Comparison of ENCODE assay signal across 25 mouse cellular contexts in the genomic region with DNA sequence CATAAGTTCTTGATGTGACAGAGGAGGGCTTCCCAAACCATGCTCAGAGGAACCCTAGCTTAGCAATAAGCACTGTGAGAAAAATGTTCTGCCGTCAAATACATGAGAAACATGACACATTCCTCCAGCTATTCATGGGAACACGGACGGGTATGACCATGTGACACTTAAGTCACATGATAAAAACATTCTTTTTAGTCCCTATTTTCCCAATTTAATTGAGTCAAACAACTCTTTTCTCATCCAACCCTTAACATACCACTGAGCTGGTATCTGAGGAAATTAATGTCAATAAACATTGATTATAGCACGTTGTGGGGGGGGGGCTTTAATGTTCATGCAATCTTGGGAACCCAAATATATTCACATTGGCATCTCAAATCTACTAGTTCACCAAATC. TPM values are rescaled to one million over a fixed set of nuclear protein-coding genes. Genes with fewer than 3 reads are reported as not detected.
A peak's percentile ranks its signal among the peaks of the same experiment; 100 is the strongest.
DNase-seq lines count a peak whose midpoint lies in the region; ATAC-seq and TF ChIP-seq lines count a peak whose summit lies in the region.
"Had no signal": no experiment of that assay in that cellular context is flagged by ENCODE, and none has a peak within 500 bp of the region (broad histone marks: within the 10 kb centered on the region; RNA-seq: fewer than 3 reads in every experiment).

No protein-coding gene starts in this region.

- H3K4me3 ChIP-seq in heart, embryonic 13.5 days, result no peak overlapping the region
- no peak overlapping the region for H3K4me3 ChIP-seq in lung, embryonic 14.5 days (ENCODE audit: low read depth, low read length)
- no peak overlapping the region for H3K4me3 ChIP-seq in lung, postnatal 0 days (ENCODE audit: low read depth, low read length)
- no peak overlapping the region for H3K4me3 ChIP-seq in stomach, embryonic 16.5 days (replicated peaks; ENCODE audit: low read length)
- H3K4me3 ChIP-seq: forebrain, embryonic 13.5 days; hindbrain, embryonic 13.5 days; liver, embryonic 12.5 days; megakaryocyte, embryonic 14.5 days; midbrain, embryonic 13.5 days had no signal

- H3K4me1 ChIP-seq in heart, embryonic 13.5 days, result peaks cover 72% of the 10 kb centered on the region
- H3K4me1 ChIP-seq in lung, embryonic 14.5 days (ENCODE audit: insufficient read depth), result peaks cover 31% of the 10 kb centered on the region
- peaks cover 30% of the 10 kb centered on the region for H3K4me1 ChIP-seq in lung, postnatal 0 days (ENCODE audit: insufficient read depth, low read depth, low read length)
- peaks cover 47% of the 10 kb centered on the region for H3K4me1 ChIP-seq in stomach, embryonic 16.5 days (ENCODE audit: control insufficient read depth, insufficient read depth, low read length)

- TF ChIP-seq EP300 in lung, postnatal 0 days (IDR thresholded peaks at IDR 0.05), result no peak

- H3K27ac ChIP-seq in heart, embryonic 13.5 days (replicated peaks), result peak overlapping the region; percentile 95
- H3K27ac ChIP-seq in lung, embryonic 14.5 days (ENCODE audit: low read depth), result 0 out of 2 replicates have a peak overlapping the region, but pooled peaks have one; percentile 73
- H3K27ac ChIP-seq in lung, postnatal 0 days (ENCODE audit: low read length), result no peak overlapping the region
- H3K27ac ChIP-seq in stomach, embryonic 16.5 days (ENCODE audit: low read length), result peak overlapping the region; percentile 75; the same call in 1 of the 2 replicates
- H3K27ac ChIP-seq: hindbrain, embryonic 13.5 days; liver, embryonic 12.5 days; midbrain, embryonic 13.5 days had no signal

- peaks cover 4% of the 10 kb centered on the region for H3K27me3 ChIP-seq in heart, embryonic 13.5 days (replicated peaks)
- H3K27me3 ChIP-seq in lung, embryonic 14.5 days (ENCODE audit: insufficient read depth, low read length), result no peaks in the 10 kb centered on the region
- H3K27me3 ChIP-seq in lung, postnatal 0 days (replicated peaks; ENCODE audit: insufficient read depth, low read length), result no peaks in the 10 kb centered on the region
- H3K27me3 ChIP-seq in stomach, embryonic 16.5 days (ENCODE audit: control insufficient read depth, insufficient read depth, low read length), result no peaks in the 10 kb centered on the region
- H3K27me3 ChIP-seq: CH12.LX had no signal

- H3K36me3 ChIP-seq in heart, embryonic 13.5 days, result no peaks in the 10 kb centered on the region
- H3K36me3 ChIP-seq in lung, embryonic 14.5 days (ENCODE audit: insufficient read depth), result no peaks in the 10 kb centered on the region
- H3K36me3 ChIP-seq in lung, postnatal 0 days (ENCODE audit: insufficient read depth, low read length), result no peaks in the 10 kb centered on the region
- no peaks in the 10 kb centered on the region for H3K36me3 ChIP-seq in stomach, embryonic 16.5 days (ENCODE audit: control insufficient read depth, insufficient read depth, low read length)
- H3K36me3 ChIP-seq: hindbrain, embryonic 13.5 days; liver, embryonic 12.5 days; midbrain, embryonic 13.5 days had no signal

- DNase-seq in cerebellum, adult 9-10 months, result peak; percentile 15
- DNase-seq in cerebellum, postnatal 4 days (ENCODE audit: low spot score in 2 of 2), result no peak
- DNase-seq in heart, adult 18-20 months, result no peak
- DNase-seq in lung, embryonic 14.5 days, result no peak
- no peak for DNase-seq in lung, postnatal 0 days (ENCODE audit: low spot score)
- no peak for DNase-seq in spleen, postnatal 4 days (ENCODE audit: low spot score in 2 of 2)
- DNase-seq: cerebellum, postnatal 25 days; gastrocnemius, postnatal 14 days; kidney, adult 8-10 months; kidney, postnatal 10 days; layer of hippocampus, postnatal 36 days; left cerebral cortex, postnatal 4 days; thymus, adult 18-20 months; thymus, postnatal 25 days had no signal

- WGBS in heart, embryonic 13.5 days, result 46% methylated on average over 4 of the region's 4 CpGs
- 40% methylated on average over 4 of the region's 4 CpGs for WGBS in lung, embryonic 14.5 days
- WGBS in lung, postnatal 0 days, result 45% methylated on average over 4 of the region's 4 CpGs
- WGBS in stomach, embryonic 16.5 days, result 49% methylated on average over 4 of the region's 4 CpGs

- no peaks in the 10 kb centered on the region for H3K9me3 ChIP-seq in heart, embryonic 13.5 days
- H3K9me3 ChIP-seq in lung, embryonic 14.5 days (ENCODE audit: low read depth, low read length), result no peaks in the 10 kb centered on the region
- H3K9me3 ChIP-seq in lung, postnatal 0 days (ENCODE audit: low read length), result no peaks in the 10 kb centered on the region
- H3K9me3 ChIP-seq in stomach, embryonic 16.5 days (replicated peaks; ENCODE audit: control insufficient read depth, low read length), result no peaks in the 10 kb centered on the region
- H3K9me3 ChIP-seq: forebrain, embryonic 13.5 days; hindbrain, embryonic 13.5 days; liver, embryonic 12.5 days; megakaryocyte, embryonic 14.5 days; midbrain, embryonic 13.5 days had no signal

- H3K9ac ChIP-seq in heart, embryonic 13.5 days, result no peak overlapping the region
- no peak overlapping the region for H3K9ac ChIP-seq in lung, embryonic 14.5 days
- H3K9ac ChIP-seq in lung, postnatal 0 days (replicated peaks; ENCODE audit: low read depth), result no peak overlapping the region
- H3K9ac ChIP-seq in stomach, embryonic 16.5 days (ENCODE audit: low read length), result no peak overlapping the region
- H3K9ac ChIP-seq: forebrain, embryonic 13.5 days; hindbrain, embryonic 13.5 days; liver, embryonic 12.5 days; midbrain, embryonic 13.5 days had no signal

- no peak overlapping the region for H3K4me2 ChIP-seq in heart, embryonic 13.5 days
- H3K4me2 ChIP-seq in lung, embryonic 14.5 days, result no peak overlapping the region
- no peak overlapping the region for H3K4me2 ChIP-seq in lung, postnatal 0 days (replicated peaks; ENCODE audit: low read depth, low read length)
- no peak overlapping the region for H3K4me2 ChIP-seq in stomach, embryonic 16.5 days (ENCODE audit: low read depth, low read length)
- H3K4me2 ChIP-seq: forebrain, embryonic 13.5 days; hindbrain, embryonic 13.5 days; liver, embryonic 12.5 days; midbrain, embryonic 13.5 days had no signal

- no peak for ATAC-seq in heart, embryonic 13.5 days (ENCODE audit: extremely low read depth, insufficient number of reproducible peaks, low FRiP score, low TSS enrichment)
- no peak for ATAC-seq in lung, embryonic 14.5 days (ENCODE audit: insufficient read depth)
- ATAC-seq in lung, postnatal 0 days, result no peak
- no peak for ATAC-seq in stomach, embryonic 16.5 days (ENCODE audit: insufficient read depth, low FRiP score)
- ATAC-seq: activated CD4-positive, CD25-positive, alpha-beta regulatory T cell, adult 4 months; forebrain, embryonic 13.5 days had no signal

- TF ChIP-seq CTCF in lung, embryonic 14.5 days (IDR thresholded peaks at IDR 0.05; ENCODE audit: low read depth), result no peak
- no peak for TF ChIP-seq CTCF in lung, postnatal 0 days (IDR thresholded peaks at IDR 0.05)

RNA-seq across cellular contexts. Expression of gene Kcnk3, which starts 27.8 kb away (rescaled TPM):
- 28.9 and 29.1 TPM in 2 replicates for polyA plus RNA-seq in heart, embryonic 13.5 days (2015; fragmentation: Nextera tagmentation; extraction: Ambion mirVana)
- total RNA-seq in heart, adult 18-20 months (2021), result 100 to 1,000 TPM; 237 to 244 TPM
- polyA plus RNA-seq in lung, embryonic 14.5 days (2014; fragmentation: Nextera tagmentation; extraction: Ambion mirVana), result 29.9 and 30.3 TPM in 2 replicates
- 28.6 and 35.7 TPM in 2 replicates for polyA plus RNA-seq in lung, postnatal 0 days (2015; fragmentation: Nextera tagmentation; extraction: Ambion mirVana)
- polyA plus RNA-seq in stomach, embryonic 16.5 days (2015; fragmentation: Nextera tagmentation; extraction: Ambion mirVana), result 6.6 and 7.0 TPM in 2 replicates
- total RNA-seq: CH12.LX; granulocyte monocyte progenitor cell, adult 5-6 weeks had no signal
- polyA plus RNA-seq: activated CD4-positive, CD25-positive, alpha-beta regulatory T cell, adult 4 months; C2C12 had no signal

RNA-seq across cellular contexts. Expression of gene Slc35f6, which starts 31.9 kb away (rescaled TPM):
- polyA plus RNA-seq in heart, embryonic 13.5 days (2015; fragmentation: Nextera tagmentation; extraction: Ambion mirVana), result 21.9 and 22.6 TPM in 2 replicates
- total RNA-seq in heart, adult 18-20 months (2021), result 10 to 100 TPM; 44.7 to 51.8 TPM
- polyA plus RNA-seq in lung, embryonic 14.5 days (2014; fragmentation: Nextera tagmentation; extraction: Ambion mirVana), result 27.6 and 29.5 TPM in 2 replicates
- 30.1 and 34.5 TPM in 2 replicates for polyA plus RNA-seq in lung, postnatal 0 days (2015; fragmentation: Nextera tagmentation; extraction: Ambion mirVana)
- 34.0 and 35.2 TPM in 2 replicates for polyA plus RNA-seq in stomach, embryonic 16.5 days (2015; fragmentation: Nextera tagmentation; extraction: Ambion mirVana)

RNA-seq across cellular contexts. Expression of gene Cenpa, which starts 50.8 kb away (rescaled TPM):
- polyA plus RNA-seq in heart, embryonic 13.5 days (2015; fragmentation: Nextera tagmentation; extraction: Ambion mirVana), result 259 TPM in 2 replicates
- 10 to 100 TPM; 58.6 to 66.5 TPM for total RNA-seq in heart, adult 18-20 months (2021)
- 416 and 454 TPM in 2 replicates for polyA plus RNA-seq in lung, embryonic 14.5 days (2014; fragmentation: Nextera tagmentation; extraction: Ambion mirVana)
- 24.4 and 25.5 TPM in 2 replicates for polyA plus RNA-seq in lung, postnatal 0 days (2015; fragmentation: Nextera tagmentation; extraction: Ambion mirVana)
- 161 and 175 TPM in 2 replicates for polyA plus RNA-seq in stomach, embryonic 16.5 days (2015; fragmentation: Nextera tagmentation; extraction: Ambion mirVana)
